Mouse (Mus musculus) liver, adult 2 months (tissue): ENCODE results near the gene Ly6g5c. TPM values are rescaled to one million over a fixed set of nuclear protein-coding genes. Genes with fewer than 3 reads are reported as not detected.
A peak's percentile ranks its signal among the peaks of the same experiment; 100 is the strongest.

Source experiments
- DNase-seq: peaks from one replicate; pipeline ENCODE4 v3.0.0-alpha.2; 2011; ENCODE audit warnings: low read depth, low spot score; ENCODE audit errors: extremely low read depth
- H3K27ac ChIP-seq: fragments of 200-500 bp; replicated peaks from 2 replicates; pipeline ENCODE4 v1.5.1; 2012; ENCODE audit warnings: low read depth, mild to moderate bottlenecking, control low read depth, inconsistent platforms, low read length; ENCODE audit not compliant: insufficient read depth
- H3K27me3 ChIP-seq: fragments of 200-500 bp; 2 replicates; pipeline ENCODE4 v1.6.1; 2012; ENCODE audit warnings: mild to moderate bottlenecking, moderate library complexity, low read length, inconsistent platforms; ENCODE audit not compliant: control insufficient read depth, insufficient read depth
- H3K36me3 ChIP-seq: fragments of 200-500 bp; 2 replicates; pipeline ENCODE4 v1.6.1; 2012; ENCODE audit warnings: low read length, inconsistent platforms; ENCODE audit not compliant: control insufficient read depth, insufficient read depth
- H3K4me1 ChIP-seq: fragments of 200-500 bp; 2 replicates; pipeline ENCODE4 v1.6.1; 2011; ENCODE audit warnings: low read length; ENCODE audit not compliant: control insufficient read depth, insufficient read depth
- H3K4me3 ChIP-seq: fragments of 200-500 bp; 2 replicates; pipeline ENCODE4 v1.5.1; 2011; ENCODE audit warnings: low read depth, mild to moderate bottlenecking, control low read depth, low read length, moderate library complexity; ENCODE audit not compliant: insufficient read depth
- H3K79me2 ChIP-seq: fragments of 200-500 bp; 2 replicates; pipeline ENCODE4 v1.6.1; 2012; ENCODE audit warnings: inconsistent platforms, mild to moderate bottlenecking, low read length, moderate library complexity; ENCODE audit not compliant: control insufficient read depth, insufficient read depth
- H3K9ac ChIP-seq: fragments of 200-500 bp; 2 replicates; pipeline ENCODE4 v1.6.1; 2012; ENCODE audit warnings: low read depth, mild to moderate bottlenecking, control low read depth, inconsistent platforms, low read length
- CTCF ChIP-seq: fragments of 200-500 bp; IDR thresholded peaks from 2 replicates; pipeline ENCODE4 v1.5.1; 2011; ENCODE audit warnings: low read depth, low read length, control low read depth
- POLR2A ChIP-seq: fragments of 200-500 bp; IDR thresholded peaks from 2 replicates; pipeline ENCODE4 v1.6.1; 2011; ENCODE audit warnings: low read length, control low read depth; ENCODE audit not compliant: insufficient read depth; ENCODE audit errors: extremely low read depth
- WGBS: fragments of 180-500 bp; shearing (Covaris S2); methylation state at CpG from one replicate; pipeline ENCODE4 v1.1.7; 2018; 5-methylcytosine and 5-hydroxymethylcytosine counted together
- polyA plus RNA-seq: library from polyadenylated mRNA; depleted of rRNA; stranded (reverse); fragments of >200 nt; gene quantifications from 2 replicates; pipeline ENCODE4 v1.2.3, GENCODE M21; 2012
- total RNA-seq: library from RNA; depleted of rRNA; stranded (reverse); fragments of >200 nt; gene quantifications from 2 replicates; pipeline ENCODE4 v1.2.3, GENCODE M21; 2014

The Ly6g5c gene
- total and polyA plus RNA-seq, 2 experiments = not detected

DNA sequence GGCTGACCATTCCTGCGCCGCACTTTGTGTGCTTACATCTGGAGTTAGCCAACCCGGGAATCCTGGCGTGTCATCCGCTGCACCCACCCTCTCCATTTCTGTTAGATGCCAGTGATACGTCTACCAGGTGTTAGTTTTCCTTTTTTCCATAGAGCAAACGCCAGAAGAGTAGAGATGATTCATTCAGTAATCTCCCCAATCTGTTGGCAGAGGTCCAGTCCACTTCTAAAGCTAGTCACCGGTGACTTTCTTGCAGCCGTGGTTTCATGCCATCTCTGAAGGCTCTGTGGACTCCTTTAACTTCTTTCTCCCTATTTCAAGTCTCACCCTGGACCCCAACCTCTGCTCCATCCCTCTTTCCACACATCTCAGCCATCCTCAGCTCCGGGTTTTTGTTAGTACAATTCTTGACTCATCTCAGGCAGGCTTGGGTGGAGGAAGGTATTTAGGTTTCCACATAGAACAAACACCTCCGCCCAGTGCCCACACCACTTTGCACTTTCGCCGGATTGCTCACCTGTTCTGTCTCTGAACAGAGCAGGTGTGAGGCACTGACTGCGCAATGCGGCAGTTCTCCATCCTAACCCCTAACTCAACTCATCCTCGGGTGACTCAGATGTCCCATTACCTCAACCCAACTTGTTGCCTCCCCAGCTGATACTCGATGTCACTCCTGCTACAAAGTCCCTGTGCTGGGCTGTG, 39.7 kb upstream of the Ly6g5c start:
- no peak for DNase-seq
- TF ChIP-seq POLR2A (no peak), CTCF (no peak)
- peaks cover 2% of the 10 kb centered on the region; the same call in 1 of the 2 replicates for H3K27me3 ChIP-seq
- no peaks in the 10 kb centered on the region for H3K36me3 ChIP-seq
- no peaks in the 10 kb centered on the region for H3K79me2 ChIP-seq
- no peak overlapping the region for H3K9ac ChIP-seq
- WGBS = 70% methylated on average over 17 of the region's 17 CpGs
- no peak overlapping the region for H3K4me3 ChIP-seq
- no peak overlapping the region for H3K27ac ChIP-seq
- H3K4me1 ChIP-seq = no peaks in the 10 kb centered on the region

DNA sequence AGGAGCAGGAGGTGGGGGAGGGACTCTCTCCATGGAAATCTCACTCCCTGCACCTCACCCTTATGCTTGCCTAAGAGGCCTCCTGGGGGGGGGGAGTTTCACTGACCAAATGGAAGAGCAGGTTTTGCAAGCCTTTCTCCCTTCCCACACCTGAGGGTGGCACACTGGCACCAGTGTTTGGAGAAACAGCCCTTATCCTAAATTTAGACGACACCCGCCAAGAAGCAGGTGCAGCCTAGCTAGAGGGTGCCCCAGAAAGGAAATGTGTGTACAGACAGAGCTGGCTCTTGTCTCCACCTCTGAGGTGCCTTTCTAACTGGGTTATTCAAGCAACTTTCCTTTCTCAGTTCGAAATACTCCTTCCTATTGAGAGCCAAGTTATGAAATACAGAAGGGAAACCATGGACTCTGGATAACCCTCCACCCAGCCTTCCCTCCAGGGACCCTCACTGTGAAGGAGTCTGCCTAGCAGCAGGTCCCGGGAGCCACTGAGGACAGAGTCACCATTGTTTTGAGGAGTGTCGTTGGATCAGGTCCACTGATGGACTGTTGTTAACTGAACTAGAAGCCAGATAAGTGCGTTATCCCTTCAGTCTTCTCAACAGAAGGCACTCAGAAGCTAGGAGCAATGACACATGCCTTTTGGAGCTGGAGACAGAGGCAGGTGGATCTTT, 37.4 kb upstream of the Ly6g5c start:
- no peak for DNase-seq
- Histone ChIP-seq H3K27me3 (peaks cover 2% of the 10 kb centered on the region; the same call in 1 of the 2 replicates), H3K79me2 (no peaks in the 10 kb centered on the region), H3K36me3 (no peaks in the 10 kb centered on the region), H3K4me1 (no peaks in the 10 kb centered on the region), H3K9ac (no peak overlapping the region), H3K27ac (no peak overlapping the region), H3K4me3 (no peak overlapping the region)
- WGBS = 74% methylated on average over 6 of the region's 6 CpGs
- TF ChIP-seq CTCF (no peak), POLR2A (no peak)

DNA sequence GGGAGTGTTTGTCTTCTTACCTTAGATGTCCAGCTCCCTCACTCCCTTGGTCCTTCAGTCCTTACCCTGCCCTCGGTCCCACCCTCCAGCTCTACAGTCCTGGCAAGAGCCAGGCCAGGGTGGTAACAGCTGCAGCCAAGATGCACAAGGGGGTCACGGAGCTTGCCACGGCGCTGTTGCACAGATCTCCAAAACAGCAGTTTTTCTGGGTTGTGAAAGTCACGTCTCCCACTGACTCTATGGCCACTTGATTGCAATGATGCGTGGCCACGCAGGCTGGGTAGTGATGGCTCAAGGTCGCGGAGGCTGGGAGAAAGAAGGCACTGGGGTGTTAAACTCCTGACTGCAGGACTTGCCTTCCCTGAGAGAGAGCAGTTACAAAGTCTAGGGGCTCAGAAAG, 36.6 kb upstream of the Ly6g5c start:
- Histone ChIP-seq H3K27ac (no peak overlapping the region), H3K4me3 (no peak overlapping the region), H3K4me1 (no peaks in the 10 kb centered on the region), H3K27me3 (no peaks in the 10 kb centered on the region), H3K36me3 (no peaks in the 10 kb centered on the region), H3K9ac (no peak overlapping the region), H3K79me2 (no peaks in the 10 kb centered on the region)
- no peak for TF ChIP-seq CTCF
- no peak for TF ChIP-seq POLR2A
- DNase-seq = no peak
- WGBS = 77% methylated on average over 9 of the region's 9 CpGs

GRCm38 (mm10) chr17:35074097-35074496, 34.0 kb upstream of the Ly6g5c start:
- DNase-seq = no peak
- no peak overlapping the region for H3K27ac ChIP-seq
- TF ChIP-seq POLR2A (no peak), CTCF (no peak)

GRCm38 (mm10) chr17:35076507-35077176, 31.4 kb upstream of the Ly6g5c start, which contains the start of gene Ly6g6e:
Gene Ly6g6e (plus strand): TSS chr17:35076902.
- Histone ChIP-seq H3K79me2 (no peaks in the 10 kb centered on the region), H3K4me3 (peak within 1 kb of the TSS; percentile 59), H3K4me1 (0 out of 2 replicates have a peak, but pooled peaks cover 2% of the 10 kb centered on the region), H3K27ac (peak within 1 kb of the TSS; percentile 29; the same call in 1 of the 2 replicates), H3K27me3 (no peaks in the 10 kb centered on the region), H3K36me3 (no peaks in the 10 kb centered on the region), H3K9ac (peak within 1 kb of the TSS; percentile 46)
- TF ChIP-seq POLR2A = no peak
- no peak for TF ChIP-seq CTCF
- no peak for DNase-seq
- 57% methylated on average over 10 of the region's 10 CpGs for WGBS

More at GRCm38 (mm10) chr17:35074097-35074496, 34.0 kb upstream of the Ly6g5c start:
- WGBS = 83% methylated on average over 17 of the region's 17 CpGs
- Histone ChIP-seq H3K27me3 (no peaks in the 10 kb centered on the region), H3K4me3 (no peak overlapping the region), H3K79me2 (no peaks in the 10 kb centered on the region), H3K9ac (no peak overlapping the region), H3K36me3 (no peaks in the 10 kb centered on the region), H3K4me1 (no peaks in the 10 kb centered on the region)
